Mouse (Mus musculus): Measurements from ENCODE around the gene Fam187b.

Gene Fam187b

GRCm38 (mm10) chr7:30958109-30958865, 15.3 kb upstream of the Fam187b start:
- DNase-seq (ENCODE audit: low spot score): no peak

DNA sequence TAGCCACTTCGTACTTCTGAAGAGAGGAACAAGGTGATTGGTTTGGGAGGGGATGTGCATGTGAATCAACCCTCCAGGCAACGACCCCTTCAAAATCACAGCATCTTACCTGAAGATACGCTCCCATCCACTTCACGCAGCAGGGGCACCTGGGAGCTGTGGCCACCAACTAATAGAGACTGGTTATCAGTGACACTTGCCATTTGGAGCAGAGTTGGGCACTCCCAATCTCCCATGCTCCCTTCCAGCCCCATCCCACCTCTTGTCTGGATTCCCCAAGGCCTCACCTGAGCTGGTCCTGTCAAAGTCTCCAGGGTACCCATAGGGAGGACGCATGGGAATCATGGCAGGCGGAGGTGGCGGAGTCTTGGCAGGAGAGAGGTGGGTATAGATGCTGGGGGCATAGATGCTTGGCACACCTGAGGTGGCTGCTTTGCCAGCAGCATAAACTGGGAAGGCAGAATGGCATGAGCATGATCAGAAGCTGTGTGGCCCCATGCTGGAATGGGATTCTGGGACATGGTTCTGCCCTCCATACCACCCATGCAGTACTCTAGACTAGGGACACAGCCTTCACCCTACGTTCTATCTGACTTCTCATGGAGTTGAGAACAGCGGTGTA, 14.6 kb upstream of the Fam187b start:
- DNase-seq (ENCODE audit: low spot score): no peak

DNA sequence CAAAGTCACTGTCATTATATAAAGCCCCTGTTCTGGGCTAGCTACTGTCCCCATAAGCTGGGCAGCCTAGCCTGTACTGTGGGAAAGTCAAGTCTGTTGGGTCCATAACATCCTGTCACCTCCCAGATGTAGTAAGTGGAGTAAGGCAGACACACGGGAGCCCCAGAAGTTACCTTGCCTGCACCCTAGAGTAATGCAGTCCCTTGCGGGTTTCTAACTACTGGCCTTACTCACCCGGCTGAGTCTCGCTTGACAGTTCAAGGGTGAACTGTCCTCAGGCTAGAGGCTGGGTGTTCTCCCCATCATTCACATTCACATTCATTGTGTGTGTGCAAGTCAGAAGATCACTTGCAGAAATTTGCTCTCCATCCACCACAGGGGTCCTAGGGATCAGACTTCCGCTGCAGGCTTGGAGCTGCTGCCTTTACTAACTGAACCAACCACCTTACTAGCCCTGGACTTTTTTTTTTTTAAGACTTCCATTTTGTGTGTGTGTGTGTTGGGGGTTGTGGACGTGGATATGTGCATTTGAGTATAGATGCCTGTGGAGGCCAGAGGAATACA, 13.7 kb upstream of the Fam187b start:
- DNase-seq (ENCODE audit: low spot score): no peak

GRCm38 (mm10) chr7:30962862-30963261, 10.7 kb upstream of the Fam187b start:
- DNase-seq (ENCODE audit: low spot score): no peak

GRCm38 (mm10) chr7:30964366-30964765, 9.2 kb upstream of the Fam187b start:
- DNase-seq (ENCODE audit: low spot score): no peak

- DNase-seq (ENCODE audit: low spot score): no peak
These were observed 7.9 kb upstream of the Fam187b start for GRCm38 (mm10) chr7:30965677-30966076.

GRCm38 (mm10) chr7:30966657-30967056, 6.9 kb upstream of the Fam187b start:
- DNase-seq (ENCODE audit: low spot score): no peak

- no peak for DNase-seq (ENCODE audit: low spot score)
These were observed 5.0 kb upstream of the Fam187b start for GRCm38 (mm10) chr7:30968611-30969010.

DNA sequence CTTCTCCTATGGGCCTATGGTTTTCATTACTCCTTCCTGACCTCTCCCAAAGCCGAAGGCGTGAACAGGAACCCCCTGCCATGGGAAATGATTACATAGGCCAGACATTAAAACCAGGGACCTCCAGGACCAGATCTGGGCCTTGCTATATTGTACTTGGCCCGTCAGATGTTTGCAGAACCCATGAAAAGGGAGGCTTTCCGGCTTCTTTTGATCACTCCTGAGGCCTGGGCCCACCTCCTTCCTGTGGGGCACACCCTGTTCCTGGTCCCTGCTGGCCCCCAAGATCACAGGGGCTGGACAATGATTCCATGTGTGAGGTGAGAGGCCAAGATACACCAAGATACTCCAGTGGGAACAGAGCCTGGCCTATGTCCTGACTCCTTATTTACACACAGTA, 4.4 kb upstream of the Fam187b start:
- no peak for DNase-seq (ENCODE audit: low spot score)

- DNase-seq (ENCODE audit: low spot score): no peak
These were observed 1.7 kb upstream of the Fam187b start for GRCm38 (mm10) chr7:30971901-30972300.

DNA sequence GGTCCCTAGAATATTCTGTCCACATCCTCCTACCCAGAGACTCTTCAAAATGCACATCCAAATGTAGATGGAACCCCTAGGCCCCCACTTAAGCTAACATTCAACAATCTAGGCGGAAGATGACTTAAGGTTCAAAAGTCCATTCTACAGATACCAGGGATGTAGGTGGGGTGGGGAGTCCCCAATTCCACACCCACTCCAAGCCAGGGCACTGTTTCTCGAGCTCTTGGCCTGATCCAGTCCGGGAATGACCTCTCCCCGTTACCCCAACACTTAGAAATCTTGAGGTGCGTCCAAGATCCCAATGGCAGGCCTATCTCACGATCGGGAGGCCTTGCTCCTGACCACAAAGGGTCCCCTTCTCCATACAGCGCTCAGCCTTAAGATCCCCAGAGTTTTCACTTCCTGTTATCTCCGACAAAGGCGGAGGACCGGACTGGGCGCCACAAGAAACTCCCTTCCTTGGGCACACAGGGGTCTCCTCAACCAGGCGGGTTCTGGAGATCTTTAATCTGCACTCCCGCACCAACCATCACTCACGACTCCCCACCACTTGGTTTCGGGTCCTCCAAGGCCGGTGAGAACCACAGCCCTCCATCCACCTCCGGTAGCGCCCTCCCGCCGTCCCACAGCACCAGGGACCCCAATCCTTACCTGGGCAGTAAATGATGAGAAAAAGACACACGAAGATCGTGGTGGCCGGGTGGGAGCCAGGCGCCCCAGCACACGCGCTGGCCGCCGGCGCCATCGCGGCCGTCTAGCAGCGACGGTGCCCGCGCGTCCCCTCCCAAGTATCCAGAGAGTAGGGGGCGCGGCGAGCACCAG, 952 bp upstream of the Fam187b start:
- no peak for DNase-seq (ENCODE audit: low spot score)

DNA sequence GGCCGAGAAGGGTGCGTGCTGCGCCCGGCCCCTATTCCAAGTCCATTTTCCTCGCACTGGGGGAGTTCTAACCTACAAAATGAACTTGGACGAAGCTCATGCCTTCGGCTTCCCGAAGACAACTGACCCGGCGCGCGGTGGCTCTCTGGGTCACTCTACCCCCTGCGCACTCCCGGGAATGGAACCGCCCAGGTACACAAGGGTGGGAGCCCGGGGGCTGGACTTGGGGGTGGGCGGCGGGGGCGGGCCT, 414 bp upstream of the Fam187b start, which contains the start of gene Lsr:
Gene Lsr, minus strand, starts transcription at position 214 of the 250 bp plus-strand sequence.
- no peak for DNase-seq (ENCODE audit: low spot score)

DNA sequence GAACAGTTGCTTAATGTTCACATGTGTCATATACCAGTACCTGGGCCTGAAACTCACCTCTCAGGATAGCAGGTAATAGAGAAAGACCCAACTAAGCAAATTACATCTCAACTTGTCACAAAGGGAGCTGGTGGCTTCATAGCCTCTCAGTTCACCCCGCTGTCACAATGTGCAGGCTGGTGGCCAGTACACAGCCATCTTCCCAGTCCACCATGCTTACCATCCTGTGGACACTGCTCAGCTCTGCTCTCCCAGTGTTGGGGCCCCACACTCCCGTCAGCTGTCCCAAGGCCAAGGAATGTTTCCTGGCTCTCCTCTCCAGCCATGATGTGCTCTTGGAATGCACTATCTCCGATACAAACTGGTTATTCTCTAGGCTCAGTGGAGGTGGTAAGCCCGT, 8.1 kb downstream of the Fam187b start:
- DNase-seq (ENCODE audit: low spot score): no peak

DNA sequence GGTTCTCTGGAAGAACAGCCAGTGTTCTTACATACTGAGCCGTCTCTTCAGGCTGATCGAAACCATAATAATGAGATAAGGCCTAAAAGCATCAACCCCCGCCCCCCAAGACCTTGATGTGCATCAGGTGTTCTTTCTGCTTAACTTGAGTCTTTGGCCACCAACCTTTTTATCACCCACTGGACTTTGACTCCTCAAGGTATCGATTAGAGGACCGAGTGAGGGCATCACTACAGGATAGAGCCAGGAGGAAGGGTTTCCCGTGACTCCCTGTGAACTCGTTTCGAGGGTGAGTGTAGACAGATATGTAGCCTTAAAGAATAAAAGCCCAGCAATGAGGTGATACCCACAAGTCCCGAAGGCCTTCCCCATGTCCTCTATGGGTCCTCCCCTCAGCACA, 11.8 kb downstream of the Fam187b start:
- no peak for DNase-seq (ENCODE audit: low spot score)

- DNase-seq (ENCODE audit: low spot score): no peak
These were observed 15.1 kb downstream of the Fam187b start for GRCm38 (mm10) chr7:30988519-30989162.

DNA sequence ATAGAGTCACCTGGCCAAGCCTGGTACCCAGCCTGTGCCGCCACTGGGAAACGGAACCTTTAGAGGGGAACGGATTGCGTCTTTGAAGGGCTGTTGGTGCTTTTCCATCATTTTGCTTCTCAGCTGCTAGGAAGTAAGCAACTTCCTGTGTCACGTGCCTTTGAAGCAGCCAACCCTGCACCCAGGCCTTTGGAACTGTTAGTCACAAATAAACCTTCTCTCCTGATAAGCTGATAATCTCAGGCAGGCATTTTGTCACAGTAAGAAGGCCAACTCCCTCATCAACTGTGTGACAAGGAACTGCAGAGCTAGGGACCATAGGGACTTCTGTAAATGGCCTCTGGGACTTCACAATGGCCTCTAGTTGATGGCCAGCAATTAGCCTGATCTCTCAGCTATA, 18.6 kb downstream of the Fam187b start:
- no peak for DNase-seq (ENCODE audit: low spot score)

DNA sequence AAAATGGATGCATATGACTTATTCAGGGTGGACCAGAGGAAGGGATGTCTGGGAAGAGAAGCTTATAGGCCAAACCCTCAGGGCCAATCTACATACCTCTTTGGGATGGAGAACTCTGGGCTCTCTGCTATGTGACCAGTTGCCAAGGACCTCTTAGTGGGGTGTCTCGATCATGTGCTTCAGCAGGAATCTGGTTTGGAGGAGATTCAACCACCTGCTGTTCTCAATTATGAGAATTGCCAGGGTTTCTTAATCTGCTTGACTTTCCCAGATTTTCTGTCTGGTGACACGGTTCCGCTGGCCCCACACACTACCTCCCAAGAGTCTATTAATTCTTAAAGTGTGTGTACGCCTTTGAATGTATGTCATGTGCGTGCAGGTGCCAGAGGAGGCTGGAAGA, 20.4 kb downstream of the Fam187b start:
- DNase-seq (ENCODE audit: low spot score): no peak

GRCm38 (mm10) chr7:30996491-30996890, 22.9 kb downstream of the Fam187b start:
- DNase-seq (ENCODE audit: low spot score): no peak

DNA sequence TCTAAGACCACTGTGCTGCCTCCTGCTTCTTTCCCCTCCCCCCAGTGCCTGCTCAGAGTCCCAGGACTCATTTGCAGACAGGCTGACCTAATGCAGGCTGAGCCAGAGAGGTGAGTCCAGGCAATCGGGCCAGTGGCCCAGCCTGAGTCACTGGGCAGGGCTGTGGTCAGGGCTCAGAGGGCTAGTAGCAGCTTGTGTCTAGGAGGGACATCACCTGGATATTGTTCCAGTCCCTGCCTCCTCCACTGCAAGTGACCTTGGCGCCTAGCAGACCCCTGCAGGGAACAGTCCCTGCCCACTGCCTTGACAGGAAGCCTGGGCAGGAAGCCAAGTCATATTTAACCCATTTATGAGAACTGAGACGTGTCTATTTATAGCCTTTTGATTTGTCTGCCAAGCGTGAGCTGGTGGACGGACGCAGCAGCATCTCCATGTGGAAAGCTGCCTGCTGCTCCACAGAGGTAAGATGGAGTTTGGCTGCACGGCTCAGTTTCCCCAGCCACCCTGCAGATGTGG, 27.0 kb downstream of the Fam187b start:
- DNase-seq (ENCODE audit: low spot score): no peak

DNA sequence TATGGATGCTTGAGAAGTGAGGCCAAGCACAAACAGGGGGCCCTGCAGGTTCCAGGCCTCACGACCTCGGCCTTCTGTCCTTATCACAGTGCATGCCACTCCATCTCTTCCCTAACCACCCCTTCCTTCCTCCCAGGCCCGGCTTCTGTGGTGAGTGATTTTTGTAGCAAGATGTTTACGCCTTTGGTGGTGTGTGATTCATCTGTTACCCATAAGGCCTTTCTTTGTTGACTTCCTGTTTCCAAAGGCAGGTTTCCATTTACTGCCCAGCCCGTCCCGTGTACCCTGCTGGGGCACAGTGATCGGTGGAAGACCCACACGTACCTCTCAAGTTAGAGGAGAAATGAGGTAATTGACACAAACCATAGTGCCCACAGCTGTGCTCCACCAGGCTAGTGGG, 29.1 kb downstream of the Fam187b start:
- DNase-seq (ENCODE audit: low spot score): no peak

DNA sequence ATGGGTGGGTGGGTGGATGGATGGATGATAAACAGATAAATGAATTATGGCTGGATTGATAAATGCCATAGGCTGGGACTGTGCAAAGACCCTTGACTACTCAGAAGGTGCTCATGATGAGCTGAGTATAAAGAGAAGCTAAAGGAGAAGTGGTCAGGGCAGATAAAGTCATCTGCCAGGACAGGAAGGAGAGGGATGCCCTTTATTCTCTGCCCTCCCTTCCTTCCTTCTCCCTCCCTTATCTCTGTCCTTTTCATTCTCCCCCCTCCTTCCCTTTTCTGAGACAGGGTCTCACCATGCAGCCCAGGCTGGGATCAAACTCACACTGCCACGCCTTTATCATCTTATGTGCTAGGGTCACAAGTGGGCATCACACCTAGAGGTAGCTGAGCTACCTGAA, 34.2 kb downstream of the Fam187b start:
- DNase-seq (ENCODE audit: low spot score): no peak

DNA sequence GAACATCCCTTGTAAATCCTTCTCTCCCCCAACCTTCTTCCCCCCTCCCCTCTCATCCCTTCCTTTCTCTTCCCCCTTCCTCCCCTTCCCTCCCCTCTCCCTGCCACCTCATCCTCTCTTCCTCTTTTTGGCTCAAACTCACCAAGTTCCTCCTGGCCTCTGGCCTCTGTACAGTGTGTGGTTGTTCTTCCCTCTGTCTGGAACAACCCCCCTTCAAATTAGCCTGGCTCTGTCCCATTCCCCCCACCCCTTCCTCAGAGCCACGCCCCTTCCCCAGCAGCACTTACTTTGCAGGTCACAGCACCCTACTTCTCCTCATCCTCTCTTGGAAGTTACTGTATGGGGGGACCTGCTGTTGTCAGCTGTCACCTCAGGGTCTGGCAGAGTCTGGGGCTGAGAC, 34.6 kb downstream of the Fam187b start:
- DNase-seq (ENCODE audit: low spot score): no peak

All from left cerebral cortex, adult 11 months (tissue).